Mouse (Mus musculus) MEL (cell line): ENCODE measurements around the gene Apmap. TPM values are rescaled to one million over a fixed set of nuclear protein-coding genes. Genes with fewer than 3 reads are reported as not detected.
A peak's percentile ranks its signal among the peaks of the same experiment; 100 is the strongest.

Experiments used
- DNase-seq: peaks from one replicate; pipeline ENCODE4 v3.0.0; 2011; ENCODE audit warnings: low read depth, low spot score
- H3K27ac ChIP-seq: 2 replicates; pipeline ENCODE4 v1.5.1; 2012; ENCODE audit warnings: low read depth, mild to moderate bottlenecking, control low read depth, low read length, moderate library complexity; ENCODE audit not compliant: control insufficient read depth
- H3K27me3 ChIP-seq, 2 experiments: fragments of 150-350 bp in 1 of 2; sonication (generic) in 1 of 2; 2 replicates each; pipeline ENCODE4 v1.6.1; 2012; ENCODE audit warnings: low read length in 2 of 2, mild to moderate bottlenecking in 2 of 2, improper control_type of control experiment in 1 of 2, moderate library complexity in 1 of 2; ENCODE audit not compliant: insufficient read depth in 2 of 2, control insufficient read depth in 1 of 2
- H3K36me3 ChIP-seq, 2 experiments: 2 replicates each; pipeline ENCODE4 v1.6.1; 2012 to 2014; ENCODE audit warnings: low read length in 2 of 2, improper control_type of control experiment in 1 of 2, inconsistent platforms in 1 of 2, mild to moderate bottlenecking in 1 of 2; ENCODE audit not compliant: insufficient read depth in 2 of 2, control insufficient read depth in 1 of 2
- H3K4me1 ChIP-seq, 2 experiments: fragments of 150-350 bp in 1 of 2; sonication (generic) in 1 of 2; 2 replicates each; pipeline ENCODE4 v1.6.1; 2012; ENCODE audit warnings: low read length in 2 of 2, improper control_type of control experiment in 1 of 2, mild to moderate bottlenecking in 1 of 2; ENCODE audit not compliant: insufficient read depth in 2 of 2, control insufficient read depth in 1 of 2
- H3K4me3 ChIP-seq, 2 experiments: fragments of 150-350 bp in 1 of 2; sonication (generic) in 1 of 2; 2 replicates each; pipeline ENCODE4 v1.5.1; 2012; ENCODE audit warnings: low read depth in 2 of 2, low read length in 2 of 2, mild to moderate bottlenecking in 2 of 2, moderate library complexity in 2 of 2, control low read depth in 1 of 2, improper control_type of control experiment in 1 of 2; ENCODE audit not compliant: control insufficient read depth in 1 of 2, insufficient read depth in 1 of 2
- H3K79me2 ChIP-seq: 2 replicates; pipeline ENCODE4 v1.6.1; 2012; ENCODE audit warnings: mild to moderate bottlenecking, low read length, moderate library complexity; ENCODE audit not compliant: control insufficient read depth, poor library complexity, insufficient read depth
- H3K9ac ChIP-seq: 2 replicates; pipeline ENCODE4 v1.6.1; 2012; ENCODE audit warnings: low read depth, mild to moderate bottlenecking, control low read depth, low read length, moderate library complexity; ENCODE audit not compliant: control insufficient read depth, poor library complexity, severe bottlenecking
- H3K9me3 ChIP-seq: fragments of 150-350 bp; sonication (generic); replicated peaks from 2 replicates; pipeline ENCODE4 v1.6.1; 2012; ENCODE audit warnings: mild to moderate bottlenecking, low read length, improper control_type of control experiment, moderate library complexity; ENCODE audit not compliant: insufficient read depth
- BHLHE40 ChIP-seq: IDR thresholded peaks from 2 replicates; pipeline ENCODE4 v1.6.1; 2012; ENCODE audit warnings: low read depth, mild to moderate bottlenecking, inconsistent platforms, low read length, improper control_type of control experiment, borderline replicate concordance
- CTCF ChIP-seq, 3 experiments: IDR thresholded peaks in 2 of 3; conservative IDR thresholded peaks in 1 of 3; 2 replicates each; pipeline ENCODE4 v1.5.1; 2011 to 2012; ENCODE audit warnings: low read length in 3 of 3, low read depth in 2 of 3, mild to moderate bottlenecking in 2 of 3, improper control_type of control experiment in 1 of 3, inconsistent platforms in 1 of 3, mixed read lengths in 1 of 3, moderate library complexity in 1 of 3; ENCODE audit not compliant: control insufficient read depth in 1 of 3, insufficient read depth in 1 of 3, poor library complexity in 1 of 3, severe bottlenecking in 1 of 3
- E2F4 ChIP-seq: IDR thresholded peaks from 2 replicates; pipeline ENCODE4 v1.6.1; 2011; ENCODE audit warnings: low read depth, low read length, improper control_type of control experiment, borderline replicate concordance
- ELF1 ChIP-seq: IDR thresholded peaks from 2 replicates; pipeline ENCODE4 v1.6.1; 2014; ENCODE audit warnings: low read depth, mild to moderate bottlenecking, inconsistent platforms, low read length, improper control_type of control experiment, moderate library complexity
- ETS1 ChIP-seq: IDR thresholded peaks from 2 replicates; pipeline ENCODE4 v1.6.1; 2012; ENCODE audit warnings: low read depth, mild to moderate bottlenecking, inconsistent platforms, low read length, improper control_type of control experiment, moderate library complexity
- KAT2A ChIP-seq: conservative IDR thresholded peaks from 2 replicates; pipeline ENCODE4 v1.6.1; 2012; ENCODE audit warnings: low read depth, low read length, improper control_type of control experiment, inconsistent platforms
- MAFK ChIP-seq: IDR thresholded peaks from 2 replicates; pipeline ENCODE4 v1.6.1; 2011; ENCODE audit warnings: low read depth, mild to moderate bottlenecking, low read length, improper control_type of control experiment, borderline replicate concordance
- MAZ ChIP-seq: IDR thresholded peaks from 2 replicates; pipeline ENCODE4 v1.6.1; 2012; ENCODE audit warnings: low read depth, mild to moderate bottlenecking, inconsistent platforms, low read length, improper control_type of control experiment
- MYC ChIP-seq: IDR thresholded peaks from 2 replicates; pipeline ENCODE4 v1.6.1; 2011; ENCODE audit warnings: low read depth, mild to moderate bottlenecking, low read length, improper control_type of control experiment, moderate library complexity
- POLR2AphosphoS2 ChIP-seq: IDR thresholded peaks from 2 replicates; pipeline ENCODE4 v1.6.1; 2011; ENCODE audit warnings: low read length, improper control_type of control experiment
- RAD21 ChIP-seq: IDR thresholded peaks from 2 replicates; pipeline ENCODE4 v1.6.1; 2011; ENCODE audit warnings: mild to moderate bottlenecking, low read depth, low read length, improper control_type of control experiment
- SIN3A ChIP-seq: IDR thresholded peaks from 2 replicates; pipeline ENCODE4 v1.6.1; 2012; ENCODE audit warnings: low read length, improper control_type of control experiment, inconsistent platforms
- SMC3 ChIP-seq: IDR thresholded peaks from 2 replicates; pipeline ENCODE4 v1.6.1; 2011; ENCODE audit warnings: low read depth, low read length, improper control_type of control experiment
- TBP ChIP-seq: IDR thresholded peaks from 2 replicates; pipeline ENCODE4 v1.8.0; 2011; ENCODE audit warnings: low read depth, low read length, improper control_type of control experiment
- UBTF ChIP-seq: IDR thresholded peaks from 2 replicates; pipeline ENCODE4 v1.6.1; 2012; ENCODE audit warnings: low read depth, mild to moderate bottlenecking, inconsistent platforms, low read length, improper control_type of control experiment, moderate library complexity, borderline replicate concordance; ENCODE audit not compliant: insufficient read depth
- USF2 ChIP-seq, 2 experiments: IDR thresholded peaks; 2 replicates each; pipeline ENCODE4 v1.6.1; 2011 to 2012; ENCODE audit warnings: improper control_type of control experiment in 2 of 2, low read length in 2 of 2, borderline replicate concordance in 1 of 2, inconsistent platforms in 1 of 2, low read depth in 1 of 2, mild to moderate bottlenecking in 1 of 2; ENCODE audit not compliant: insufficient read depth in 1 of 2
- ZC3H11A ChIP-seq: IDR thresholded peaks from 2 replicates; pipeline ENCODE4 v1.6.1; 2012; ENCODE audit warnings: low read depth, mild to moderate bottlenecking, inconsistent platforms, low read length, improper control_type of control experiment
- ZMIZ1 ChIP-seq: IDR thresholded peaks from 2 replicates; pipeline ENCODE4 v1.6.1; 2012; ENCODE audit warnings: low read depth, mild to moderate bottlenecking, inconsistent platforms, low read length, improper control_type of control experiment, moderate library complexity
- polyA plus RNA-seq, 2 experiments: library from polyadenylated mRNA; stranded (reverse) in 1 of 2; unstranded in 1 of 2; fragments of >175 nt in 1 of 2; fragments of >200 nt in 1 of 2; gene quantifications; 2 replicates each; pipeline versions ENCODE4 v1.2.1 to v1.2.4; 2012; ENCODE audit warnings: low replicate concordance in 2 of 2, low read depth in 1 of 2; ENCODE audit not compliant: insufficient read length in 2 of 2, insufficient read depth in 1 of 2, missing spikeins in 1 of 2
- total RNA-seq: library from RNA; depleted of rRNA; stranded (reverse); fragments of 300-350 nt; gene quantifications from 2 replicates; pipeline ENCODE4 v1.2.3, GENCODE M21; 2012

The Apmap gene
- total and polyA plus RNA-seq, 3 experiments = 26.4 to 29.4 TPM; not detected in 1

- Histone ChIP-seq H3K9me3 (no peaks in the 10 kb centered on the region), H3K27ac (no peak overlapping the region), H3K4me1 (peaks cover 15 to 36% of the 10 kb centered on the region in 2 experiments), H3K9ac (no peak overlapping the region), H3K4me3 (no peak overlapping the region), H3K27me3 (no peaks in the 10 kb centered on the region), H3K36me3 (peaks cover 0 to 23% of the 10 kb centered on the region in 2 experiments; a peak in 2 of 4 replicates), H3K79me2 (no peaks in the 10 kb centered on the region)
- peak; percentile 24 for DNase-seq
- TF ChIP-seq ETS1 (peak; percentile 34; the same call in 1 of the 2 replicates), ELF1 (no peak)
Measured at GRCm38 (mm10) chr2:150567051-150567450, 41.3 kb downstream of the Apmap start.

- no peak overlapping the region; the same call in 1 of the 2 replicates for H3K9ac ChIP-seq
- no peak overlapping the region for H3K27ac ChIP-seq
- H3K36me3 ChIP-seq = no peaks in the 10 kb centered on the region
- H3K9me3 ChIP-seq = no peaks in the 10 kb centered on the region
- TF ChIP-seq USF2 (IDR thresholded peaks at IDR 0.05; ENCODE audit: borderline replicate concordance in 1 of 2, insufficient read depth in 1 of 2, low read depth in 1 of 2, low read length in 2 of 2) = no peak
- peak; percentile 49 to 97 (median 66) for TF ChIP-seq CTCF (IDR thresholded peaks at IDR 0.05 in 2 of 3, conservative IDR thresholded peaks at IDR 0.05 in 1 of 3; ENCODE audit: control insufficient read depth in 1 of 3, insufficient read depth in 1 of 3, low read depth in 2 of 3, low read length in 3 of 3, poor library complexity in 1 of 3, severe bottlenecking in 1 of 3)
- TF ChIP-seq ETS1 = no peak
- TF ChIP-seq KAT2A = no peak
- no peak for TF ChIP-seq POLR2AphosphoS2
- TF ChIP-seq UBTF = no peak
- TF ChIP-seq BHLHE40 = 0 out of 2 replicates have a peak, but pooled peaks have one; percentile 23
- no peak for TF ChIP-seq MAZ
- peak; percentile 94 for TF ChIP-seq ZC3H11A
- 0 out of 2 replicates have a peak, but pooled peaks have one; percentile 34 for TF ChIP-seq TBP
- peak; percentile 97 for TF ChIP-seq RAD21
- no peak for TF ChIP-seq E2F4
- TF ChIP-seq ELF1 = 0 out of 2 replicates have a peak, but pooled peaks have one; percentile 6
- TF ChIP-seq SMC3 = peak; percentile 91
- no peak for TF ChIP-seq ZMIZ1
- 0 out of 2 replicates have a peak, but pooled peaks have one; percentile 41 for TF ChIP-seq MYC
- TF ChIP-seq SIN3A = peak; percentile 62; the same call in 1 of the 2 replicates
- TF ChIP-seq MAFK = no peak
- no peak overlapping the region for H3K4me3 ChIP-seq
- peak; percentile 80 for DNase-seq
- no peaks in the 10 kb centered on the region for H3K27me3 ChIP-seq
- H3K79me2 ChIP-seq = no peaks in the 10 kb centered on the region
- H3K4me1 ChIP-seq = no peaks in the 10 kb centered on the region
Measured at GRCm38 (mm10) chr2:150558568-150558967, 49.8 kb downstream of the Apmap start.
